Mouse (Mus musculus): Measurements from ENCODE around the gene Smap2. TPM values are rescaled to one million over a fixed set of nuclear protein-coding genes. Genes with fewer than 3 reads are reported as not detected.

The Smap2 gene
- polyA plus RNA-seq, 1 experiment, result 101 TPM

DNA sequence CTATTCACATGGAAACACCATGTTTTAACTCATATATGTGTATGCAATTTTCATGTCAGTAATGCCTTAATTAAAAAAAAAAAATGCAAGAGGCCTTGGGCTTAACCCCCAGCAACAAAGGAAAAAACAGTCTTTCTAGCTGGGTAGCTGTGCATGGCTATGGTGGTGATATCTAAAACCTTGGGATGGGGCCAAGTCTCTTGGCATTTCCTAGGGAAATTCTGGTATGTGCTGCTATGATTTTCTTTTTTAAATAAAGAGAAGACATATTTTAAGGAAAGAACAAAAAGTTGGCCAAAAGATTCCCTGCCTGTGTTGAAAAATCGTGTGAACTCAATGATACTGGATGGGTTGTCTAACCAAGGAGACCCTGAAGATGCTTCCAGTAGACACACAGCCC, 21.1 kb downstream of the Smap2 start:
- Histone ChIP-seq H3K27ac (ENCODE audit: insufficient read depth, low read length) (0 out of 2 replicates have a peak overlapping the region, but pooled peaks have one; percentile 1), H3K4me3 (ENCODE audit: insufficient read depth, low read length) (no peak overlapping the region), H3K4me1 (ENCODE audit: control insufficient read depth, insufficient read depth, low read length) (peaks cover 2% of the 10 kb centered on the region; the same call in 1 of the 2 replicates)
- TF ChIP-seq POLR2A (IDR thresholded peaks at IDR 0.05; ENCODE audit: extremely low read depth, insufficient read depth, low read length) (no peak), CTCF (IDR thresholded peaks at IDR 0.05; ENCODE audit: extremely low read depth, insufficient read depth, low read length) (no peak)

DNA sequence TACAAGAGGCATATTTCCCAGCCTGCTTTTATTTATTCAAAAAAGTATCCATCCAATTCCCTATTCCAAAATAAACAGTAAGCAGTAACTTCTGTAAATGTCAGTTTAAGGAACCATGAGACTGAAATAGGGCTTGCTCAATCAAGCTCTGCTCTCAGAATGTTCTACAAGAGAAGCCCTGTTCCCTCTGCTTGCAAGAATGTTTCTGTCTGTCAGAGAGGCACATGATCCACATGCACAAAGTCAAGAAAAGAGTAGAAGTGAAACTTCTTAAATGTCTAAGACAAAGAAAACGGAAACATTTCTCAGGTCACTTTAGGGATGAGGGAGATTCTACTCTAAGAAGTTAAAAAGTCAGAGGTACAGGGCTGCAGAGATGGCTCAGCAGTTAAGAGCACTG, 24.0 kb downstream of the Smap2 start:
- Histone ChIP-seq H3K27ac (ENCODE audit: insufficient read depth, low read length) (no peak overlapping the region), H3K4me3 (ENCODE audit: insufficient read depth, low read length) (no peak overlapping the region), H3K4me1 (ENCODE audit: control insufficient read depth, insufficient read depth, low read length) (peaks cover 4% of the 10 kb centered on the region; the same call in 1 of the 2 replicates)
- TF ChIP-seq CTCF (IDR thresholded peaks at IDR 0.05; ENCODE audit: extremely low read depth, insufficient read depth, low read length) (no peak), POLR2A (IDR thresholded peaks at IDR 0.05; ENCODE audit: extremely low read depth, insufficient read depth, low read length) (no peak)

DNA sequence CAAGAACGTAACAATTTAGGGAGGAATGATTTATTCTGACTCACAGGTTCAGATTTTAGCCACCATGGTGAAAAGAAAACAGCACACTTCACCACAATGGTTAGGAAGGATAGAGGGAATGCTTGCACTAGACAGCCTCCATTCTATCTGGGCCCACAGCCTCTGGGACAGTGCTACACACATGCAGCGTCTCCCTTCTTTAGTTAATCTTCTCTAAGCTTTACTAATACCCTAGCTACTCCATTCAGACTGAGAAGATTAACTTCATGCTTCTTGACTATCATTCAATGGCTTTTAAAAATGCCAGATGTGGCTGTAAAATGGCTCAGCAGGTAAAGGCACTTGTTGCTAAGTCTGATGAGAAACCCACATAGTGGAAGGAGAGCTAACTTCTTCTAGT, 24.8 kb downstream of the Smap2 start:
- Histone ChIP-seq H3K4me3 (ENCODE audit: insufficient read depth, low read length) (no peak overlapping the region), H3K4me1 (ENCODE audit: control insufficient read depth, insufficient read depth, low read length) (peaks cover 6% of the 10 kb centered on the region; the same call in 1 of the 2 replicates), H3K27ac (ENCODE audit: insufficient read depth, low read length) (no peak overlapping the region)
- TF ChIP-seq CTCF (IDR thresholded peaks at IDR 0.05; ENCODE audit: extremely low read depth, insufficient read depth, low read length) (no peak), POLR2A (IDR thresholded peaks at IDR 0.05; ENCODE audit: extremely low read depth, insufficient read depth, low read length) (no peak)

- Histone ChIP-seq H3K27ac (ENCODE audit: insufficient read depth, low read length) (no peak overlapping the region), H3K4me3 (ENCODE audit: insufficient read depth, low read length) (no peak overlapping the region), H3K4me1 (ENCODE audit: control insufficient read depth, insufficient read depth, low read length) (peaks cover 4% of the 10 kb centered on the region; the same call in 1 of the 2 replicates)
- TF ChIP-seq CTCF (IDR thresholded peaks at IDR 0.05; ENCODE audit: extremely low read depth, insufficient read depth, low read length) (no peak), POLR2A (IDR thresholded peaks at IDR 0.05; ENCODE audit: extremely low read depth, insufficient read depth, low read length) (no peak)
Observed at GRCm38 (mm10) chr4:120987319-120987718, 29.7 kb downstream of the Smap2 start.

GRCm38 (mm10) chr4:120986446-120986845, 30.6 kb downstream of the Smap2 start:
- Histone ChIP-seq H3K27ac (ENCODE audit: insufficient read depth, low read length) (no peak overlapping the region), H3K4me1 (ENCODE audit: control insufficient read depth, insufficient read depth, low read length) (peaks cover 4% of the 10 kb centered on the region; the same call in 1 of the 2 replicates), H3K4me3 (ENCODE audit: insufficient read depth, low read length) (no peak overlapping the region)
- peak; percentile 79 for TF ChIP-seq CTCF (IDR thresholded peaks at IDR 0.05; ENCODE audit: extremely low read depth, insufficient read depth, low read length)
- no peak for TF ChIP-seq POLR2A (IDR thresholded peaks at IDR 0.05; ENCODE audit: extremely low read depth, insufficient read depth, low read length)

GRCm38 (mm10) chr4:120978221-120978620, 38.8 kb downstream of the Smap2 start:
- TF ChIP-seq POLR2A (IDR thresholded peaks at IDR 0.05; ENCODE audit: extremely low read depth, insufficient read depth, low read length), result no peak
- no peak for TF ChIP-seq CTCF (IDR thresholded peaks at IDR 0.05; ENCODE audit: extremely low read depth, insufficient read depth, low read length)
- no peak overlapping the region for H3K27ac ChIP-seq (ENCODE audit: insufficient read depth, low read length)
- peaks cover 3% of the 10 kb centered on the region; the same call in 1 of the 2 replicates for H3K4me1 ChIP-seq (ENCODE audit: control insufficient read depth, insufficient read depth, low read length)
- H3K4me3 ChIP-seq (ENCODE audit: insufficient read depth, low read length), result no peak overlapping the region

- H3K27ac ChIP-seq (ENCODE audit: insufficient read depth, low read length), result no peak overlapping the region
Observed at GRCm38 (mm10) chr4:120975428-120975734, 41.7 kb downstream of the Smap2 start.

DNA sequence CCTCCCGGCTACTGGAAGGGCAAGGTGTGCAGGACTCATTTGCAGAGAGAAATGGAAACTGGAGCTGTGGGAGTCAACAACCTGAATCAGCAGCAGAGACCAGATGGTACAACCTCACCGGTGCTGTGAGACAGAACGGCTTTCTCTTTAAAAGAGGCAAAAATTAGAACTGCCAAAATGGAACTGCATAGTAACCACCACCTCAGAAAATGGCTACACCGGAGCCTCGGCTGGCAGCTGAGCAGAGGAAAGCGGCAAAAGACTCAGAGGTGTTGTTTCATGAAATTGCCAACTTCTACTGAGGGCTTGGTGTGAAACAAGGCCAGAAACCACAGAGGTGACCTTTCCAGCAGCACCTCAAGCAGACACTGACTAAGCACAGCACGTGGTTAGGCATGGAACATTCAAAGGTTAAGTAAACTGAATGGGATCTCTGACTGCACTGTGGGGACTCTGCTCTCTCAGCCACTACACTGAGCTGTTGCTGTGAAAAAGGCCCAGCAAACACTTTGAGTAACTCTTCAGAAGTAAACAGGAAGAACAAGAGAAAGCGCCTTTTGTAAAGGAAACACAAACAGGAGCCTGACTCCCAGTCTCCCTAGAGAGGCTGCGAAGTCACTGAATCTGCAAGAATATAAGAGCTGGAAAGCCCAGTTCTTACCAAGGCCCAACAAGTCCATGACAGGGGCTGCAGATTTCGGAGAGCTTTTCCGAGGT, 42.2 kb downstream of the Smap2 start:
- peaks cover 3% of the 10 kb centered on the region; the same call in 1 of the 2 replicates for H3K4me1 ChIP-seq (ENCODE audit: control insufficient read depth, insufficient read depth, low read length)
- no peak overlapping the region for H3K27ac ChIP-seq (ENCODE audit: insufficient read depth, low read length)
- TF ChIP-seq CTCF (IDR thresholded peaks at IDR 0.05; ENCODE audit: extremely low read depth, insufficient read depth, low read length) (no peak), POLR2A (IDR thresholded peaks at IDR 0.05; ENCODE audit: extremely low read depth, insufficient read depth, low read length) (no peak)
- no peak overlapping the region for H3K4me3 ChIP-seq (ENCODE audit: insufficient read depth, low read length)

More at GRCm38 (mm10) chr4:120975428-120975734, 41.7 kb downstream of the Smap2 start:
- no peak overlapping the region for H3K4me3 ChIP-seq (ENCODE audit: insufficient read depth, low read length)
- peaks cover 3% of the 10 kb centered on the region; the same call in 1 of the 2 replicates for H3K4me1 ChIP-seq (ENCODE audit: control insufficient read depth, insufficient read depth, low read length)
- no peak for TF ChIP-seq CTCF (IDR thresholded peaks at IDR 0.05; ENCODE audit: extremely low read depth, insufficient read depth, low read length)
- no peak for TF ChIP-seq POLR2A (IDR thresholded peaks at IDR 0.05; ENCODE audit: extremely low read depth, insufficient read depth, low read length)

DNA sequence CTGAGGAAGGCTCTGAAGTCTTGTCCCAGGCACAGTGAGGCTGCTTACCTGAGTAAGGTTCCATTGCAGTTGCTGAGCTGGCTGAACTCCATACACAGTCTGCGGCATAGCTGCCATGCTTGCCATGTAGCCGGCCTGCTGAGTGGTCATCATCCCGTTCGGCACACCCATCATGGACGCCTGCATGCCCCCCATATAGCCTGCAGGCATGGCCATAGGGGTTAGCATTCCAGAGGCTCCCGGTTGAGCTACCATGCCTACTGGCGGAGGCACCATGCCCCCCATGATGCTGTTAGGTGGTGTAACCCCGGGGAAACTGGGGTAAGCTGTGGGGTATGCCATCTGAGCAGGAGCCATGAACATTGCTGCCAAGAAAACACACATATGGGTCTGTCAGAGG, 45.2 kb downstream of the Smap2 start:
- no peak for TF ChIP-seq CTCF (IDR thresholded peaks at IDR 0.05; ENCODE audit: extremely low read depth, insufficient read depth, low read length)
- no peak for TF ChIP-seq POLR2A (IDR thresholded peaks at IDR 0.05; ENCODE audit: extremely low read depth, insufficient read depth, low read length)
- Histone ChIP-seq H3K27ac (ENCODE audit: insufficient read depth, low read length) (no peak overlapping the region), H3K4me3 (ENCODE audit: insufficient read depth, low read length) (no peak overlapping the region), H3K4me1 (ENCODE audit: control insufficient read depth, insufficient read depth, low read length) (peaks cover 3% of the 10 kb centered on the region; the same call in 1 of the 2 replicates)
